Mouse (Mus musculus): ENCODE data around the gene 1810062G17Rik.

Gene 1810062G17Rik

DNA sequence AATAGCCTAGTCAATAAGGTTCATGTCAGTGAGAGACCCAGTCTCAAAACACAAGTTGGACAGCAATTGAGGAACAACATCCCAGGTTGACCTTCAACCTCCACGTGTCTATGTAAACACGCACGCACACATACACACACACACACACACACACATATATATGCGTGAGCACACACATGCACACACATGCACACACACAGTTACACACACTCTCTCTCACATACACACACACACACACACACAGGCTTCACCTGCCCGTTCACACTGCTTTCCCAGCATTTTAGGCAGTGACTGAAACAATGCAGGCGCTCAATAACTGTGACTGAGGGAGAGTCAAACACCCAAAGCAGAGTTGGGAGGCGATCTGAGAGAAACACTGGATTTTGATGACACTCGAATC is 29.6 kb downstream of the 1810062G17Rik start:
- DNase-seq (ENCODE audit: low spot score in 2 of 2): no peak

- no peak for DNase-seq (ENCODE audit: low spot score in 2 of 2)
Measured at GRCm38 (mm10) chr3:36505809-36506735, 30.3 kb downstream of the 1810062G17Rik start.

- DNase-seq (ENCODE audit: low spot score in 2 of 2): no peak
Measured at GRCm38 (mm10) chr3:36511491-36511890, 35.8 kb downstream of the 1810062G17Rik start.

DNA sequence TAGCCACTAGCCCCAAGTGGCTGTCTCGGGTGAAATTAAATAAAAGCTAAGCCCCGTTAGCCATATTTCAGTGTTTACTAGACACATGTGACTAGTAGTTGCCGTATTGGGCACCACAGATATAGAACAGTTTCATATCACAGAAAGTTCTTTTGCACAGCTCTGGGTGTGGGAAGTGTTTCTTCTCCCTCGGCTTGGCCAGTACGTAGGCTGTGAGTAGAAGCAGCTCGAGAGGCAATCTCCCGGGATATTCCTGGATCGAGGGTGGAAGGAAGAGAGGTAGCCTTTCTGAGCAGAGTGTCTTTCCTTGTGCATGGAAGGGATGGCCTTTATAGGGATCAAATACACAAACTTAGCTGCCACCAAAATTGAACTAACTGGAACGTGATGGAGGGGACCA is 40.5 kb downstream of the 1810062G17Rik start:
- no peak for DNase-seq (ENCODE audit: low spot score in 2 of 2)

DNA sequence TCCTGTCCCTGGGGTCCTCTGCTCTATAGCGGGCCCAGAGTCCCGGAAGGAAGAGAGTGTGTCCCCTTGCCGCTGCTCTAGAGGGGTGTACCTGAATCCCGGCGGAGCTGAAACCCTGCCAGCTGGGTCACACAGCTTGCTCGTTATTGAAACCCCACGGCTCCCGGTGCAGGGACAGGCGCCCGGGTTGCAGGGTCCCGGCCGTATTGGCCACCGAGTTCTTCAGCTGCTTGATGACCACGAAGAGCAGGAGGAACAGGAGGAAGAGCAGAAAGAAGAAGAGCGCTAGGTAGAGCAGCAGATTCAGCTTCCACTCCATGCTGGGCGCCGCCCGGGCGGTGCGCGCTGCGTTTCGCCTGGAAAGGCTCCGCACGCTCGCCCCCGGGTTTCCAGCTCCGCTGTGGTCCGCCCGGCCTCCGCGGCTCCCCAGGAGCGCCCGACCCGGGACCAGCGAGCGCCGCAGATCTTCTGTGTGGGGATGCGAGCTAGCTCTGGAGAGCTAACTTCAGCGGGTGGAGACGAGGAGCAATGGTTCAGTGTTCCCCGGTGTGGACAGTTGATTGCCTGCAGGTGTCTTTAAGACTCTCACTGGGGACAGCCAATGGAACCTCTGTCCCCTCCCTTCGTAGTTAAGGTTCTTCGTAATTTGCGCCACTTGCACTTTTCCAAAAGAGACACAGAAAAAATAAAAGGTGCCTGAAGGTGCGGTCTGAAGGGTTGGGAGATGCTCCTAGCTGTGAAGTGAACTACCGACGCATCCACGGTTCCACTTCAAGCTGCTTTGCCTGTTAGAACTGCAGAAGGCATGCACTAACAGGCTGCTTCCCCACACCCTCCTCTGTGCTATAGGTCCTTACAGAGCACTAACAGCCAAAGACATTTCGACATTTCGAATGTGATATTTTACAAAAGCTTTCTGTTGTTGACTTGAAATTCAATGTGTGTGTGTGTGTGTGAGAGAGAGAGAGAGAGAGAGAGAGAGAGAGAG is 45.6 kb downstream of the 1810062G17Rik start, which contains the start of gene Gm11549:
Gene Gm11549 (minus strand): TSS at position 741 of the 988 bp plus-strand sequence.
- no peak for DNase-seq (ENCODE audit: low spot score in 2 of 2)

DNA sequence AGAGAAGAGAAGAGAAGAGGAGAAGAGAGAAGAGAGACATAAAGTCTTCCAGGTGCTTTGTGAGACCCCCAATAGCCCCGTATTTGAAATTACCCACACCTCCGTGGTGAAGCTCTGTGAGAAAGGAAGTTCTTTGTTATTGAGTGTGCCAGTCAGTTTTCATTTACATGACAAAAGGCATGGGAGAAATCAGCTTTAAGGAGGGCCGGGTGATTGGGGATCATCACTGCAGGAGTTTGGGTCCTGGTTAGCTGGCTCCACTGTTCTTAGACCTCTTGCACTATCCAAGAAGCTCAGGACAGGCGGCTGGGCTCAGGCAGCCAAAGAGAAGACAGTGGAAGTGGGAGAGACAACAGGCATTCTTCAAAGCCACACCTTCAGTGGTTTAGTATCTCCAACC is 46.4 kb downstream of the 1810062G17Rik start:
- no peak for DNase-seq (ENCODE audit: low spot score in 2 of 2)

GRCm38 (mm10) chr3:36524466-36524865 is 48.7 kb downstream of the 1810062G17Rik start:
- DNase-seq (ENCODE audit: low spot score in 2 of 2): no peak

GRCm38 (mm10) chr3:36530345-36530744 is 54.6 kb downstream of the 1810062G17Rik start:
- DNase-seq (ENCODE audit: low spot score in 2 of 2): no peak

GRCm38 (mm10) chr3:36530781-36531180 is 55.0 kb downstream of the 1810062G17Rik start:
- DNase-seq (ENCODE audit: low spot score in 2 of 2): no peak

- no peak for DNase-seq (ENCODE audit: low spot score in 2 of 2)
Measured at GRCm38 (mm10) chr3:36531242-36531641, 55.5 kb downstream of the 1810062G17Rik start.

Measured in urinary bladder, postnatal 4 days (tissue).